Mouse (Mus musculus) thymus, postnatal 25 days (tissue): Measurements from ENCODE around the gene Glis1.

Source experiments
- DNase-seq: peaks from one replicate; pipeline ENCODE4 v3.0.0; 2022

Gene Glis1

GRCm38 (mm10) chr4:107520816-107521215 lies 86.4 kb downstream of the Glis1 start:
- no peak for DNase-seq

GRCm38 (mm10) chr4:107523607-107524151 lies 89.3 kb downstream of the Glis1 start:
- no peak for DNase-seq

GRCm38 (mm10) chr4:107535126-107535525 lies 100.7 kb downstream of the Glis1 start:
- DNase-seq: no peak

GRCm38 (mm10) chr4:107538116-107538515 lies 103.7 kb downstream of the Glis1 start:
- no peak for DNase-seq

- DNase-seq: no peak
These were observed 104.2 kb downstream of the Glis1 start for GRCm38 (mm10) chr4:107538561-107538960.

GRCm38 (mm10) chr4:107539021-107539420 lies 104.6 kb downstream of the Glis1 start:
- DNase-seq: no peak

- DNase-seq: no peak
These were observed 107.4 kb downstream of the Glis1 start for GRCm38 (mm10) chr4:107541821-107542220.

GRCm38 (mm10) chr4:107544843-107545242 lies 110.5 kb downstream of the Glis1 start:
- no peak for DNase-seq

GRCm38 (mm10) chr4:107545726-107546125 lies 111.3 kb downstream of the Glis1 start:
- DNase-seq: no peak

GRCm38 (mm10) chr4:107546525-107546924 lies 112.1 kb downstream of the Glis1 start:
- DNase-seq: no peak

- DNase-seq: no peak
These were observed 115.7 kb downstream of the Glis1 start for GRCm38 (mm10) chr4:107550096-107550495.

GRCm38 (mm10) chr4:107550546-107550945 lies 116.2 kb downstream of the Glis1 start:
- DNase-seq: no peak

GRCm38 (mm10) chr4:107552696-107553095 lies 118.3 kb downstream of the Glis1 start:
- no peak for DNase-seq

- no peak for DNase-seq
These were observed 119.4 kb downstream of the Glis1 start for GRCm38 (mm10) chr4:107553774-107554173.

GRCm38 (mm10) chr4:107558801-107559200 lies 124.4 kb downstream of the Glis1 start:
- DNase-seq: no peak

GRCm38 (mm10) chr4:107561056-107561455 lies 126.7 kb downstream of the Glis1 start:
- no peak for DNase-seq

- DNase-seq: no peak
These were observed 133.8 kb downstream of the Glis1 start for GRCm38 (mm10) chr4:107568159-107568558.

GRCm38 (mm10) chr4:107568881-107569443 lies 134.6 kb downstream of the Glis1 start:
- no peak for DNase-seq

GRCm38 (mm10) chr4:107570329-107571014 lies 136.1 kb downstream of the Glis1 start:
- DNase-seq: no peak

- no peak for DNase-seq
These were observed 141.4 kb downstream of the Glis1 start for GRCm38 (mm10) chr4:107575781-107576180.

- no peak for DNase-seq
These were observed 142.4 kb downstream of the Glis1 start for GRCm38 (mm10) chr4:107576742-107577141.

GRCm38 (mm10) chr4:107577146-107577839 lies 142.9 kb downstream of the Glis1 start:
- no peak for DNase-seq

GRCm38 (mm10) chr4:107580883-107581282 lies 146.5 kb downstream of the Glis1 start:
- DNase-seq: no peak

GRCm38 (mm10) chr4:107586391-107586790 lies 152.0 kb downstream of the Glis1 start:
- DNase-seq: no peak
